Mouse (Mus musculus) adrenal gland, postnatal 36 days (tissue): ENCODE measurements at regions not wholly inside any gene's neighbourhood (a gene's known extent, or its start where the extent isn't known, plus 50 kb on each side); places are given as distances from the start of the nearest gene placed in this dataset.
"Not testable (repeated sequence)": the region's sequence is repeated elsewhere in the genome, so short reads cannot be mapped to it uniquely, and the experiment has no call there.

Source experiments
- DNase-seq, 2 experiments: peaks; one replicate each; pipeline ENCODE4 v3.0.0; 2021; ENCODE audit warnings: mixed read lengths in 1 of 2

DNA sequence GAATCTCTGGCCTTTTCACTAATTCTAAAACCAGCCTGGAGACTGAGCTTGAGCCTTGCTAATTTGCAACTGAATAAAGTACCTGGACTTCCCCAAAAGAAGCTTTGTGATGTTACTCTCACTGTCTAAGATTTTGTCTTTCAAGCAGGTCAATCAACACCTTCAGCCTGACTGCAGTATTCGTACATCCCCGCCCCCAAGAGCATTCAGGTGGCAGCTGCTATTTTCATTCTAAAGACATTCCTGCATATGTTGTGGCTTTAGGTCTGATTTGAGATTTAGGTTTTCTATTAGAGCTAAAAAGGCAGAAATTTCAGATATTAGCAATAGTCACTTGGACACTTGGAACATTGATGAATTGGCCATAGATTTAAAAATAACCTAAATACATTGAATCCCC lies 1385.4 kb upstream of the 1700008P02Rik start:
- DNase-seq = not testable (repeated sequence)

DNA sequence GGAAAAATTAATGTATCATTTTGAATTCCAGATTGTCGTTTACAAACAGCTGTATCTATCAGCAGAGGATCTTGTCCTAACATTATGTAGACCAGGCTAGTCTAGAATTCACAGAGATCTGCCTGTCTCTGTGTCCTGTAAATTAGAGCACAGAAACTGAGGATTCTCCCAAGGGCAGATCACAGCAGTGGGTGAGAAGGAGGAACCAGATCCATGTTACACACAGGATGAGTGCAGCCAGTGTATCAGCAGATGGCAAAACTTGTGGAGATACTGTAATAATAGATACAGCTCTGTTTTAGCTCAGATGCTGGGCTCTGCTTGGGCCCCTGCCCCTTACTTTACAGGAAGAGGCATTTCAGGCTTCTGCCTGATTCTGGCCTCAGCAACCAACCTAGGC lies 1384.0 kb upstream of the 1700008P02Rik start:
- DNase-seq = no peak

DNA sequence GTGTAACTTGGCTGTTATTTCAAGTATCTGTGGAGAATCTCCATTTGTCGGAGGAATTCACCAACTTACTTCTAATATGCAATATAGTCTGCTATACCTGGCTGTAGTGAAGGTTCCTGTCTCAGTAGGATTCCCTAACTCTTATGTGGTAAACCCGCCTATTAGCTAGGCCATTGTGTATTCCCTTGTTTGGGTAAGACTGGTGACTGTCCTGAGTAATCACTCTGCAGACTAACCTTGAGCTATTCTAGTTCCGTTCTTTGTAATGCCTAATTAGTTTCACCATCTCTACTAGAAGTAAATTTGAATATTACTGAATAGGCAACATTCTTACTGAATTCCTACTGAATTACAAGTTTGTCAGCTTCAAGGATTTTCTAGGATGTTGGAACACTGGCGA lies 1380.8 kb upstream of the 1700008P02Rik start:
- DNase-seq = no peak

DNA sequence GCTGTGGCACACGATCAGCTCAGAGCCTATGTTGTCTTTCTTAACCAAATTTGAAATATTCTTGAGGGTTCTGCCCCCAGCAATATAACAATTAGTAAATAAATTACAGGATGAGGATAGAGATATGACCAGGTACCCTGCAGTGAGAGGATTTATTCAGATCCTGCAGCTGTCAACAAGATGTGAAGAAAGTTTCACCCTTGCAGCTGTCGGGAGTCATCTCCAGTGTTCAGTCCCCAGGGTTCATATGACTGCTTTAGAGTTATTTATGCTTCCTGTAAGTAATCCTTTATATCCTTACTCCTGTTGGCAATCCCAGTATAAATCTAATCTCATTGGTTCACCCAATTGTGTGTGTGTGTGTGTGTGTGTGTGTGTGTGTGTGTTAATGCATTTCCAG lies 1372.1 kb upstream of the 1700008P02Rik start:
- no peak for DNase-seq

DNA sequence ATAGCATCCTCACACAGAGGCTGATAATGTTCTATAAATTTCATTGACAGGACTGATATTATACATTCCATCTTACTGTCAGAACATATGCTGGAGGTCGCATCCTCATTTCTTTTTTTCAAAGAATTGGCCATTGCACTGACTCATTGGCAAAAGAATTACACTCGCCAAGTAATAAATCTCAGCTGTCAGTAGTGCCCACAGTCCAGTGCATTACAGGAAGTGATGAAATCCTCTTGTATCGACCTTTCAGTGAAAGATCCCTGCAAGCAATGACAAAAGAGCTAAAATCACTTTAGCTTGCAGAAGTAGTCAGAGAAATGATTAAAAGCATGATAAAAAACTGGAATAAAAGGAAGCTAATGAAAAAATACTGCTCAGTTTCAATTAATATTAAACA lies 1353.0 kb upstream of the 1700008P02Rik start:
- peak in 1 of 2 experiments; percentile 2 for DNase-seq

DNA sequence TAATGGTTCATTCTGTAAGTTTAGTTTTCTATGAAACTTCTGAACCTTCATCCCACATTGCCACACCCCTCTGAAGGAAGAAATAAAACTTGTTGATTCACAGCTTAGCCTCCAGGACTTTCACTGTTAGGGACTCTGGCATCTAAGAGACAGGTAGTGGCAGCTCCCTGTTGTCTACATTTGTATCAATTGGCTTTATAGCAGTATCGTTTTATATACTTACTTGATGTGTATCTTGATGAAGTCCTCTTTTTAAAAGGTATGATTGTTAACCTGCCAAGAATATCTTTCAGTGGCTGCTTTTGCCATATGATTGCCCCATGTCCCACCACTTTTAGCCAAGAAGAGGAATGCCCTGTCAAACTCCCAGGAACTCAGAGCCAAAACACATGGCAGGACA lies 1333.7 kb upstream of the 1700008P02Rik start:
- no peak for DNase-seq

DNA sequence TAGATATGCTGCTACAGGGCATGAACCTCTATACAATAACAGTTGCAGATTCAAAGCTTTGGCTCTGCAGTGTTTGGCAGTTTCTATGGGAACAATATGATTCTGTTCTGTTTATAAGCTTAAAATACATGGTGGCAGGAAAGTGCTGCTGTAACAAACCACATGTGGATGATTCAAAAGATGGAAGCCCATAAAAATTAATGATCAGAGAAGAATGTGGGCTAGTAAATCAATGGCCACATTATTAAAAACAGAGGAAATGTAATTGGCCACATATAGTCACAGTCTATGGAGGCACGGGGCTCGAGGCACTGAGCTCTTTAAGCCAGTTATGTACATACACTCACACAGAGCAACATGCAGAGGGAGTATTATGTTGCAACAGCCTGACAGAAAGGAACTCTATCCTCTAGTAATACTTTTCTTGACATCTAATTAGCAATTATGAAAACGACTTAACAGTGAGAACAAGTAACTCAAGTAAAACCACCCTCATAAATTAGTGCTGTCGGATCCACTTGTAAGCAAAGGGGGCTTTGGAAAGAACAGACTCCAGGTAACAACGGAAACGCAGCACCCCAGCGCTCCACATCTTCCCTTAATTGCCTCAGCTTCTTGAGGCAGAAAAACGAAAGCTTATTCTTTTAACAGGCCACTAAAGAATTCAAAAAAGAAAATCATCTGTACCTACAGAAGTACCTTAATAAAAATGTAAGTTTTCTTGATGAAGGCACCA lies 1323.6 kb upstream of the 1700008P02Rik start:
- no peak for DNase-seq
